Mouse (Mus musculus) G1E (cell line): ENCODE results near the gene Prok2.

Source experiments
- CTCF ChIP-seq: IDR thresholded peaks from 2 replicates; pipeline ENCODE4 v1.5.1; 2012; ENCODE audit warnings: low read depth, low read length, inconsistent platforms, mixed read lengths
- POLR2AphosphoS5 ChIP-seq: IDR thresholded peaks from 2 replicates; pipeline ENCODE4 v1.6.1; 2012; ENCODE audit warnings: low read depth, low read length, inconsistent platforms; ENCODE audit not compliant: insufficient replicate concordance

GRCm38 (mm10) chr6:99756105-99756504 is 29.9 kb upstream of the Prok2 start:
- TF ChIP-seq POLR2AphosphoS5 (no peak), CTCF (no peak)
